Mouse (Mus musculus): ENCODE results near the gene Parvb.

Gene Parvb

GRCm38 (mm10) chr15:84231721-84232561 lies at the start of gene Parvb:
Gene Parvb, plus strand, starts transcription at chr15:84232043.
- no peak for DNase-seq (ENCODE audit: low read depth)

GRCm38 (mm10) chr15:84183967-84184366 lies 47.9 kb upstream of the Parvb start:
- no peak for DNase-seq (ENCODE audit: low read depth)

- no peak for DNase-seq (ENCODE audit: low read depth)
Measured at GRCm38 (mm10) chr15:84186196-84186595, 45.6 kb upstream of the Parvb start.

GRCm38 (mm10) chr15:84188887-84189530 lies 42.8 kb upstream of the Parvb start:
- DNase-seq (ENCODE audit: low read depth), result no peak

- DNase-seq (ENCODE audit: low read depth), result no peak
Measured at GRCm38 (mm10) chr15:84189881-84190280, 42.0 kb upstream of the Parvb start.

GRCm38 (mm10) chr15:84191724-84192057 lies 40.2 kb upstream of the Parvb start:
- DNase-seq (ENCODE audit: low read depth), result no peak

GRCm38 (mm10) chr15:84192058-84192791 lies 39.6 kb upstream of the Parvb start, which contains the start of gene Samm50:
Gene Samm50, plus strand, starts transcription at chr15:84192241.
- DNase-seq (ENCODE audit: low read depth), result peak; percentile 90

GRCm38 (mm10) chr15:84196486-84197165 lies 35.2 kb upstream of the Parvb start:
- no peak for DNase-seq (ENCODE audit: low read depth)

GRCm38 (mm10) chr15:84207327-84207726 lies 24.5 kb upstream of the Parvb start:
- no peak for DNase-seq (ENCODE audit: low read depth)

GRCm38 (mm10) chr15:84209517-84210412 lies 22.1 kb upstream of the Parvb start:
- no peak for DNase-seq (ENCODE audit: low read depth)

GRCm38 (mm10) chr15:84210461-84210860 lies 21.4 kb upstream of the Parvb start:
- no peak for DNase-seq (ENCODE audit: low read depth)

- no peak for DNase-seq (ENCODE audit: low read depth)
Measured at GRCm38 (mm10) chr15:84210941-84211340, 20.9 kb upstream of the Parvb start.

- DNase-seq (ENCODE audit: low read depth), result no peak
Measured at GRCm38 (mm10) chr15:84211564-84211963, 20.3 kb upstream of the Parvb start.

GRCm38 (mm10) chr15:84212031-84212755 lies 19.6 kb upstream of the Parvb start:
- DNase-seq (ENCODE audit: low read depth), result peak; percentile 88

- DNase-seq (ENCODE audit: low read depth), result no peak
Measured at GRCm38 (mm10) chr15:84212756-84213105, 19.1 kb upstream of the Parvb start.

- DNase-seq (ENCODE audit: low read depth), result no peak
Measured at GRCm38 (mm10) chr15:84213162-84213739, 18.6 kb upstream of the Parvb start.

GRCm38 (mm10) chr15:84214476-84214875 lies 17.4 kb upstream of the Parvb start:
- DNase-seq (ENCODE audit: low read depth), result no peak

- DNase-seq (ENCODE audit: low read depth), result no peak
Measured at GRCm38 (mm10) chr15:84215273-84215672, 16.6 kb upstream of the Parvb start.

GRCm38 (mm10) chr15:84216026-84216425 lies 15.8 kb upstream of the Parvb start:
- DNase-seq (ENCODE audit: low read depth), result no peak

- no peak for DNase-seq (ENCODE audit: low read depth)
Measured at GRCm38 (mm10) chr15:84216461-84217084, 15.3 kb upstream of the Parvb start.

Measured in c-Kit-positive CD71-negative TER-119-negative erythroid progenitor cells, embryonic 14.5 days (primary cell).